Mouse (Mus musculus): ENCODE data around the gene Fgfr1op2. TPM values are rescaled to one million over a fixed set of nuclear protein-coding genes. Genes with fewer than 3 reads are reported as not detected.

The Fgfr1op2 gene
- 10 to 100 TPM; 14.8 to 32.8 TPM for polyA plus RNA-seq (2012; fragmentation: generic; extraction: Trizol)

DNA sequence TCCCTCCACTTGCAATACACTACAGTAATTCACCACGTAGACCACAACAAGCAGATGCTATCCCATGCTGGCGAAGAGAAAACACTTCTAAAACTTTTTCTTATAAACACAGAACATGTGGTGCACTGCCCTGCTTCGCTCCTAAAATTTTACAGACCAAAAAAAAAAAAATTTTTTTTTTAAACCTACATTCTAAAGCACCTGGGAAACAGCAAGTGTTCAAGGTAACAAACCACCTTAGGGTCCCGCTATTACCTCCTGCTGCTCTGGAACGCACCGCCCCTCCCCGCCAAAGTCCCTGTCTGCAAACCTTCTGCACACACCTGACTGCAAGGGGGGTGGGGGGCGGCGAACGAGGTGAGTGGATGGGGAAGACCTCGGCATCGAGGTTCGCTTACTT is at the start of gene Fgfr1op2:
Gene Fgfr1op2 (plus strand): TSS at position 301 of the 400 bp plus-strand sequence.

DNA sequence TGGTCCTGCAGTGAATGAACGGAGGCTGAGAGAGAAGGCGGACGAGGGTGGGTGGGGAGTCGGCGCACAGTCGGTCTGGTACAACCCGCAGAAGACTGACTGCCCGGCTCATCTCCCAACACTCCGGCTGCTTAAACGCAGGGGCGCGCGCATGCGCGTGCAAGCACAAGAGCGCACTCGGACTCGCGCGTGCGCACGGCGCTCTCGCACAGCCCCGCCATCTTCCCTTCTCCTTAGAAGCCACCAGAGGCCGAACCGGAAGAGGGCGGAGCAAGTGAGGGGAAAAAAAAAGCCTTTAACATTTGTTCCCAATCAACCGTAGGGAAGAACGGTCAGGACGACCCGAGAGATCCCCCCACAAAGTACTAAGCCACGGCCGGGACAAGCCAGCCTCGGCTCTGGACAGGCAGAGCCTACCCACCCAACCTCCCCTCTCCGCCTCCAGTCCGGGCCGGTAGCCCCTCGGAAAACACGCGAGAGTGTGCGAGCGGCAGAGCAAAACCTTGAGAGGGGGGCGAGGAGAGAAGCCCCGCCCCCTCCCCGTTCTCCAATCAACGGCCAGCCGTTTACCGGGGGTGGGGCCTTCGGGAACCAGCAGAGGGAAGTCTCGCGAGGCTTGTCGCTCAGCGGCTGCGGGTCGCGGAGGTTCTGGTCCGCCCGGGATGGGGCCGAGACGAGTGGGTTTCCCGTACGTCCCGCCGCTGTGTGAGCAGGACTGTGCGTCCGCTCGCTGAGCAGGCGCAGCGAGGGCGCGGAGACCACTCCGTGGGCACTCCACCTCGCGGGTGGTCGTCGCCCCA is 507 bp downstream of the Fgfr1op2 start, which contains the start of gene Ints13:
Gene Ints13 (minus strand): TSS at position 526 of the 800 bp plus-strand sequence.

GRCm38 (mm10) chr6:146642276-146643183 is 65.5 kb downstream of the Fgfr1op2 start, which contains the start of the genes Med21 and Tm7sf3:
Gene Med21, plus strand, starts transcription at chr6:146642547.
Gene Tm7sf3, minus strand, starts transcription at chr6:146642824.

Other genes with a start within 250 kb of the Fgfr1op2 start
- gene Itpr2, start 75.0 kb upstream of the Fgfr1op2 start, polyA plus RNA-seq (2012; fragmentation: generic; extraction: Trizol), result 1 to 10 TPM in 1 of 2 experiments, under 1 TPM in 1; 0.29 to 5.2 TPM
- 10 to 100 TPM in 1 of 2 experiments, 1 to 10 TPM in 1; 2.2 to 14.1 TPM for gene Ints13, start 632 bp downstream of the Fgfr1op2 start, polyA plus RNA-seq (2012; fragmentation: generic; extraction: Trizol)
- 10 to 100 TPM in 1 of 2 experiments, 1 to 10 TPM in 1; 4.0 to 35.7 TPM for gene Med21, start 65.3 kb downstream of the Fgfr1op2 start, polyA plus RNA-seq (2012; fragmentation: generic; extraction: Trizol)
- gene Tm7sf3, start 65.6 kb downstream of the Fgfr1op2 start, polyA plus RNA-seq (2012; fragmentation: generic; extraction: Trizol), result 10 to 100 TPM in 1 of 2 experiments, 1 to 10 TPM in 1; 2.2 to 16.2 TPM
- gene Stk38l, start 147.8 kb downstream of the Fgfr1op2 start, polyA plus RNA-seq (2012; fragmentation: generic; extraction: Trizol), result 1 to 10 TPM in 1 of 2 experiments, under 1 TPM in 1; 0.66 to 5.1 TPM
- 1 to 10 TPM in 1 of 2 experiments, under 1 TPM in 1; 0.59 to 3.3 TPM for gene Arntl2, start 218.9 kb downstream of the Fgfr1op2 start, polyA plus RNA-seq (2012; fragmentation: generic; extraction: Trizol)

Data from C3H10T1/2 (cell line).